51 mouse cellular contexts compared by ENCODE assay signal in genomic region chr7:47148298-47148697, GRCm38 (mm10). TPM values are rescaled to one million over a fixed set of nuclear protein-coding genes. Genes with fewer than 3 reads are reported as not detected.
"Had no signal": no experiment of that assay in that cellular context is flagged by ENCODE, and none has a peak within 500 bp of the region (broad histone marks: within the 10 kb centered on the region; RNA-seq: fewer than 3 reads in every experiment).

No protein-coding gene starts in this region.

- ATAC-seq: hindbrain, embryonic 16.5 days; hindbrain, postnatal 0 days; inflammation-experienced regulatory T-cells, adult 6 months; intestine, embryonic 15.5 days; intestine, embryonic 16.5 days; intestine, postnatal 0 days had no signal

- H3K27ac ChIP-seq: heart, embryonic 13.5 days; heart, embryonic 15.5 days; hindbrain, embryonic 10.5 days; hindbrain, embryonic 12.5 days; hindbrain, embryonic 13.5 days; hindbrain, embryonic 14.5 days; hindbrain, embryonic 15.5 days; hindbrain, postnatal 0 days; intestine, embryonic 15.5 days; kidney, embryonic 15.5 days; kidney, postnatal 0 days; layer of hippocampus, adult 2 months; left cerebral cortex, adult 2 months had no signal

- DNase-seq: heart, postnatal 10 days; heart, postnatal 14 days; heart, postnatal 36 days; heart, postnatal 4 days; kidney, adult 11 months; kidney, adult 18-20 months; kidney, adult 2 months; kidney, adult 8-10 months; kidney, adult 9 months; kidney, postnatal 10 days; kidney, postnatal 14 days; kidney, postnatal 25 days; kidney, postnatal 36 days; kidney, postnatal 4 days; layer of hippocampus, adult 9-11 months; layer of hippocampus, postnatal 36 days had no signal

- H3K9me3 ChIP-seq: heart, embryonic 13.5 days; heart, embryonic 15.5 days; hindbrain, embryonic 10.5 days; hindbrain, embryonic 12.5 days; hindbrain, embryonic 13.5 days; hindbrain, embryonic 15.5 days; intestine, embryonic 15.5 days; kidney, embryonic 15.5 days had no signal

- H3K36me3 ChIP-seq: heart, embryonic 13.5 days; heart, embryonic 15.5 days; hindbrain, embryonic 10.5 days; hindbrain, embryonic 12.5 days; hindbrain, embryonic 13.5 days; hindbrain, embryonic 15.5 days; intestine, embryonic 15.5 days; kidney, embryonic 15.5 days had no signal

- H3K27me3 ChIP-seq: hindbrain, embryonic 12.5 days; hindbrain, embryonic 15.5 days had no signal

- H3K4me1 ChIP-seq: heart, embryonic 13.5 days; heart, embryonic 15.5 days; hindbrain, embryonic 12.5 days; hindbrain, embryonic 13.5 days; hindbrain, embryonic 15.5 days; intestine, embryonic 15.5 days; kidney, embryonic 15.5 days had no signal

- H3K4me2 ChIP-seq: heart, embryonic 11.5 days; heart, embryonic 13.5 days; heart, embryonic 15.5 days; hindbrain, embryonic 12.5 days; hindbrain, embryonic 13.5 days; hindbrain, embryonic 14.5 days; hindbrain, embryonic 15.5 days; intestine, embryonic 15.5 days; kidney, embryonic 15.5 days had no signal

- H3K9ac ChIP-seq: heart, embryonic 13.5 days; heart, embryonic 15.5 days; hindbrain, embryonic 12.5 days; hindbrain, embryonic 13.5 days; hindbrain, embryonic 14.5 days; hindbrain, embryonic 15.5 days; intestine, embryonic 15.5 days; kidney, embryonic 15.5 days had no signal

- H3K4me3 ChIP-seq: heart, embryonic 13.5 days; heart, embryonic 15.5 days; hindbrain, embryonic 10.5 days; hindbrain, embryonic 12.5 days; hindbrain, embryonic 13.5 days; hindbrain, embryonic 15.5 days; intestine, embryonic 15.5 days; kidney, embryonic 15.5 days; layer of hippocampus, adult 2 months; left cerebral cortex, adult 2 months had no signal

RNA-seq across cellular contexts. Expression of gene Ptpn5, which starts 14.8 kb away (rescaled TPM):
- total RNA-seq: heart, postnatal 10 days; heart, postnatal 14 days; heart, postnatal 25 days; heart, postnatal 36 days; heart, postnatal 4 days; hematopoietic stem cell, adult 5-6 weeks had no signal
- polyA plus RNA-seq: heart, postnatal 0 days had no signal

RNA-seq across cellular contexts. Expression of gene Mrgpra6, which starts 56.4 kb away (rescaled TPM):
- total RNA-seq: heart, postnatal 10 days; heart, postnatal 14 days; heart, postnatal 25 days; heart, postnatal 36 days; heart, postnatal 4 days; hematopoietic stem cell, adult 5-6 weeks; hindbrain, postnatal 0 days; layer of hippocampus, adult 18-20 months; layer of hippocampus, adult 2 months; layer of hippocampus, adult 8-10 months; layer of hippocampus, postnatal 10 days; layer of hippocampus, postnatal 14 days; layer of hippocampus, postnatal 25 days; layer of hippocampus, postnatal 36 days; left cerebral cortex, adult 18-20 months; left cerebral cortex, adult 2 months; left cerebral cortex, adult 8-10 months had no signal
- polyA plus RNA-seq: heart, embryonic 11.5 days; heart, embryonic 13.5 days; heart, embryonic 14.5 days; heart, embryonic 15.5 days; heart, embryonic 16.5 days; heart, postnatal 0 days; hindbrain, embryonic 10.5 days; hindbrain, embryonic 11.5 days; hindbrain, embryonic 12.5 days; hindbrain, embryonic 13.5 days; hindbrain, embryonic 14.5 days; hindbrain, embryonic 15.5 days; hindbrain, embryonic 16.5 days; hindbrain, postnatal 0 days; inflammation-experienced regulatory T-cells, adult 6 months; intestine, embryonic 14.5 days; intestine, embryonic 15.5 days; intestine, embryonic 16.5 days; intestine, postnatal 0 days; kidney, adult 2 months; kidney, embryonic 14.5 days; kidney, embryonic 15.5 days; kidney, embryonic 16.5 days; kidney, postnatal 0 days; large intestine, adult 2 months had no signal
